Mouse (Mus musculus) small intestine, adult 2 months (tissue): ENCODE measurements around the gene Cacna1e. TPM values are rescaled to one million over a fixed set of nuclear protein-coding genes. Genes with fewer than 3 reads are reported as not detected.

Source experiments
- H3K27ac ChIP-seq: fragments of 200-500 bp; 2 replicates; pipeline ENCODE4 v1.5.1; 2012; ENCODE audit warnings: low read depth, low read length, control low read depth, inconsistent platforms; ENCODE audit not compliant: insufficient read depth
- H3K27me3 ChIP-seq: fragments of 200-500 bp; 2 replicates; pipeline ENCODE4 v1.6.1; 2012; ENCODE audit warnings: mild to moderate bottlenecking, moderate library complexity, low read length, inconsistent platforms; ENCODE audit not compliant: control insufficient read depth, insufficient read depth
- H3K36me3 ChIP-seq: fragments of 200-500 bp; 2 replicates; pipeline ENCODE4 v1.6.1; 2012; ENCODE audit warnings: mild to moderate bottlenecking, low read length, control low read depth, inconsistent platforms; ENCODE audit not compliant: control insufficient read depth, insufficient read depth
- H3K4me1 ChIP-seq: fragments of 200-500 bp; 2 replicates; pipeline ENCODE4 v1.6.1; 2012; ENCODE audit warnings: low read length, inconsistent platforms, mixed read lengths; ENCODE audit not compliant: control insufficient read depth, insufficient read depth, insufficient read length
- H3K4me3 ChIP-seq: fragments of 200-500 bp; 2 replicates; pipeline ENCODE4 v1.5.1; 2012; ENCODE audit warnings: low read depth, mild to moderate bottlenecking, control low read depth, inconsistent platforms, low read length, moderate library complexity
- CTCF ChIP-seq: fragments of 200-500 bp; IDR thresholded peaks from 2 replicates; pipeline ENCODE4 v1.5.1; 2012; ENCODE audit warnings: low read depth, mild to moderate bottlenecking, control low read depth, inconsistent platforms, low read length, moderate library complexity, mixed read lengths; ENCODE audit not compliant: insufficient replicate concordance, insufficient read length; ENCODE audit errors: extremely low read depth
- POLR2A ChIP-seq: fragments of 200-500 bp; IDR thresholded peaks from 2 replicates; pipeline ENCODE4 v1.6.1; 2012; ENCODE audit warnings: low read depth, mild to moderate bottlenecking, control low read depth, inconsistent platforms, low read length, moderate library complexity
- WGBS: fragments of 180-500 bp; shearing (Covaris S2); methylation state at CpG from one replicate; pipeline ENCODE4 v1.1.7; 2018; 5-methylcytosine and 5-hydroxymethylcytosine counted together
- polyA plus RNA-seq: library from polyadenylated mRNA; depleted of rRNA; stranded (reverse); fragments of >200 nt; gene quantifications from 2 replicates; pipeline ENCODE4 v1.2.3, GENCODE M21; 2012

Gene Cacna1e
- polyA plus RNA-seq, 1 experiment: 0.76 TPM

GRCm38 (mm10) chr1:154504005-154504404, 380.3 kb downstream of the Cacna1e start:
- Histone ChIP-seq H3K4me1 (no peaks in the 10 kb centered on the region), H3K27ac (no peak overlapping the region), H3K4me3 (no peak overlapping the region), H3K27me3 (no peaks in the 10 kb centered on the region), H3K36me3 (no peaks in the 10 kb centered on the region)
- TF ChIP-seq CTCF (no peak), POLR2A (no peak)
- 64% methylated on average over 4 of the region's 4 CpGs for WGBS

- Histone ChIP-seq H3K36me3 (no peaks in the 10 kb centered on the region), H3K4me3 (no peak overlapping the region), H3K27ac (no peak overlapping the region), H3K27me3 (no peaks in the 10 kb centered on the region), H3K4me1 (no peaks in the 10 kb centered on the region)
- TF ChIP-seq POLR2A (no peak), CTCF (no peak)
- WGBS: 72% methylated on average over 5 of the region's 5 CpGs
These were observed 383.4 kb downstream of the Cacna1e start for GRCm38 (mm10) chr1:154500869-154501268.

GRCm38 (mm10) chr1:154500187-154500866, 384.0 kb downstream of the Cacna1e start:
- Histone ChIP-seq H3K36me3 (no peaks in the 10 kb centered on the region), H3K4me1 (no peaks in the 10 kb centered on the region), H3K27ac (no peak overlapping the region), H3K4me3 (no peak overlapping the region), H3K27me3 (no peaks in the 10 kb centered on the region)
- TF ChIP-seq CTCF (no peak), POLR2A (no peak)
- WGBS: 52% methylated on average over 3 of the region's 3 CpGs

- no peak overlapping the region for H3K4me3 ChIP-seq
- TF ChIP-seq CTCF: no peak
- no peak for TF ChIP-seq POLR2A
- no peaks in the 10 kb centered on the region for H3K27me3 ChIP-seq
- H3K36me3 ChIP-seq: no peaks in the 10 kb centered on the region
- no peak overlapping the region for H3K27ac ChIP-seq
- WGBS: 70% methylated on average over 4 of the region's 4 CpGs
- H3K4me1 ChIP-seq: no peaks in the 10 kb centered on the region
These were observed 385.5 kb downstream of the Cacna1e start for GRCm38 (mm10) chr1:154498821-154499220.

- no peaks in the 10 kb centered on the region for H3K4me1 ChIP-seq
- H3K27me3 ChIP-seq: no peaks in the 10 kb centered on the region
- 48% methylated on average over 6 of the region's 6 CpGs for WGBS
- no peak overlapping the region for H3K4me3 ChIP-seq
- no peak overlapping the region for H3K27ac ChIP-seq
- H3K36me3 ChIP-seq: no peaks in the 10 kb centered on the region
- TF ChIP-seq CTCF: no peak
- no peak for TF ChIP-seq POLR2A
These were observed 393.2 kb downstream of the Cacna1e start for GRCm38 (mm10) chr1:154491071-154491470.

- no peak for TF ChIP-seq CTCF
- TF ChIP-seq POLR2A: no peak
- Histone ChIP-seq H3K27me3 (no peaks in the 10 kb centered on the region), H3K36me3 (no peaks in the 10 kb centered on the region), H3K4me1 (no peaks in the 10 kb centered on the region), H3K27ac (no peak overlapping the region), H3K4me3 (no peak overlapping the region)
- 81% methylated on average over 2 of the region's 2 CpGs for WGBS
These were observed 407.6 kb downstream of the Cacna1e start for GRCm38 (mm10) chr1:154476671-154477070.

- H3K4me3 ChIP-seq: no peak overlapping the region
- no peaks in the 10 kb centered on the region for H3K27me3 ChIP-seq
- 86% methylated on average over 2 of the region's 2 CpGs for WGBS
- H3K36me3 ChIP-seq: no peaks in the 10 kb centered on the region
- TF ChIP-seq CTCF (no peak), POLR2A (no peak)
- no peaks in the 10 kb centered on the region for H3K4me1 ChIP-seq
- H3K27ac ChIP-seq: no peak overlapping the region
These were observed 408.6 kb downstream of the Cacna1e start for GRCm38 (mm10) chr1:154475706-154476105.
